Mouse (Mus musculus) kidney, postnatal 4 days (tissue): ENCODE data around the gene Wipf2.
"Not testable (repeated sequence)": the region's sequence is repeated elsewhere in the genome, so short reads cannot be mapped to it uniquely, and the experiment has no call there.

ENCODE experiments used
- DNase-seq, 2 experiments: peaks; one replicate each; pipeline ENCODE4 v3.0.0; 2021; ENCODE audit warnings: mixed read lengths in 2 of 2

Wipf2 gene

DNA sequence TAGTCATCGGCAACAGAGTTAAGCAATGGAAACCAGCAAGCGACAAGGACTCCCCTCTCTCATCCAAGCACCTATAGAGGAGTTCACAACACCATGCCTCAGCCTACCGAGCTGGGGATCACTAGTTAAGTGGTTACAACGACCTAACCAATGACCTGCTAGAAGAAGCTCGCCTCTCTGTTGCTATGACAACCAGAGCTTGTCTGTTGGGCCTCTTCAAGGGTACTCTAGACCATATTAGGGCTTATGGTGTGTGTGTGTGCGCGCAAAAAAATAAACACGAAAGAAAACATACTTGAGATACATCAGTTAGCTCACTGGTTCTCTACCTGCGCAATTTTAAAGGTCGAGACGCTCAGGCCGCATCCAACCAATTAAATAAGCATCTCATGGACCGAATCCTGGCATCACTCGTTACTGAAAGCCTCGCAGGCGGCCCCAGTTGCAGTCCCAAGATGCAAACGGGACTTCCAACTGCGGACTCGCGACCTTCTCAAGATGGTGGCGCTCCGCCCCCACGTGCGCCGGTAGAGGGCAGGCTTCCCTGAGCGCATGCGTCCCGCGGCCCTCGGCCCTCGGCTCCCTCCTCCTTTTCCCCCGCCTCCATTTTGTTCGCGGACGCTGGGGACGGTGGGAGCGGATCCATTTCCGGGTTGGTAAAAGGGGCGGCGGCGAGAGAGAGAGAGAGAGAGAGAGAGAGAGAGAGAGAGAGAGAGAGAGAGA, at the start of gene Wipf2:
Wipf2 (plus strand) TSS at position 611 of the 723 bp plus-strand sequence.
- DNase-seq, result peak; percentile 97 to 98

DNA sequence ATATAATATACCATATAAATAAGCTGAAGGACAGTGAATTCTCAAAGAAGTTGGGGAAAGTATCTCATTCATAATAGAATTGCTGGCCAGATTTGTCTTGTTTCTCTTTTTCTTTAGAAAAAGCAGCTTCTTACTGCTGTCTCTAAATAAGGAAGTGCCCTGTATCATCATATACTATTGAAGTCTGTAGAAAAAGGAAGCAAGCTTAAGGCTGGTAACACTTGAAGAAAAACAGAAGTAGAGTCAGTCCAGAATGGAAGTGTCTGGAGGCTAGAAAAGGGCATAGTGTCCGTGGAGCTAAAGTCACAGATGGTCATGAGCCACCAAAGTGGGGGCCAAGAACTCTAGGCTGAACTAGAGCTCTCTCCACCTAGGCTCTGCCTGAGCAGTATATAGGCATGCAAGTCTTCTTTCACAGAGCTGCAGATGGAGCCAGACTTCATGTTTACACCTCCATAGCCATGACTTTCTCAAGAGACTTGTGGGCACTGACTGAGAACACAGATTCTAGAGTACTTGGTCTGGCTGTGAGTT, 46.7 kb upstream of the Wipf2 start:
- no peak for DNase-seq

GRCm38 (mm10) chr11:98820968-98821367, 42.5 kb upstream of the Wipf2 start:
- DNase-seq, result no peak

- DNase-seq, result not testable (repeated sequence)
These were observed 37.4 kb upstream of the Wipf2 start for GRCm38 (mm10) chr11:98826071-98826470.

GRCm38 (mm10) chr11:98827877-98828276, 35.6 kb upstream of the Wipf2 start:
- DNase-seq, result no peak

DNA sequence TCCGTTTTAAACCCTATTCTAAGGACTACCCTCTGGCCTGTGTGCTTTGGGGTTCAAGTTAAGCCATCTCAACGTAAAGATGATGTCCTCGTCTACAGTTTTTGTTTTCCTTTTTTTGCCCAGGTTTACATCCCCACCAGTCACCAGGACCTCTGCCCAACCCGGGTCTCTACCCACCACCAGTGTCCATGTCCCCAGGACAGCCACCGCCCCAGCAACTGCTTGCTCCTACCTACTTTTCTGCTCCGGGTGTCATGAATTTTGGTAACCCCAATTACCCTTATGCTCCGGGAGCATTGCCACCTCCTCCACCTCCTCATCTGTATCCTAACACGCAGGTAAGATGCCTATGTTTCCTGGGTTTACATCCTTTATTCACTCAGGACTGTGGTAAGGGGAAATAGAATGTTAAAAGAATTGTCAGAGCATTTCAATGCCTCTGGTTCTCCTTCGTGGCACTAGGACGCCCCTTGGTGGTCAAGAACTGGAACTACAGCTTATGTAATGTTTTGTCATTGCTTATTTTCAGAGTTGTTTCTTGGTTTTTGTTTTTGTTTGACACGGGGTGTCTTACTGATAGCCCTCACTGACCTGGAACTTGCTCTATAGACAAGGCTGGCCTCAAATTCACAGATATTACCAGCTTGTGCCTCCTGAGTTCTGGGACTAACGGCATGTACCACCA, 34.2 kb upstream of the Wipf2 start:
- peak; percentile 54 to 67 for DNase-seq

DNA sequence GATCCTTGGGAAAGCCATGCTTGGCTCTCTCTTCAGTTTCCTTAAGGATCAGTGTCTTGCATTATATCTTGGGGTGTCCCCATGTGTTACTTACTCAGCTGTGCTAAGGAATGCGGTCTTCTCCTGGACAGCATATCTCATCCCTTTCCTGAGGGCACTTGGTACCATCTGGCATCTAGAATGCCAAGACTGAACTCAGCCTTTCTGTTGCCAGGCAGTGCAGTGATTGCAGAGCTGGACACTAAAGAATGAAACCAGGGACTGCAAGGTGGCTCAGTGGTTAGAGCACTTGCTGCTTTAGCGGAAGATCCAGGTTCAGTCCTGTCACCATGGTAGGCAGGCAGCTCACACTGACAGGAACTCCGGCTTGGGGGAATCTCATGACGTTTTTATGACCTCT, 33.6 kb upstream of the Wipf2 start:
- no peak for DNase-seq

DNA sequence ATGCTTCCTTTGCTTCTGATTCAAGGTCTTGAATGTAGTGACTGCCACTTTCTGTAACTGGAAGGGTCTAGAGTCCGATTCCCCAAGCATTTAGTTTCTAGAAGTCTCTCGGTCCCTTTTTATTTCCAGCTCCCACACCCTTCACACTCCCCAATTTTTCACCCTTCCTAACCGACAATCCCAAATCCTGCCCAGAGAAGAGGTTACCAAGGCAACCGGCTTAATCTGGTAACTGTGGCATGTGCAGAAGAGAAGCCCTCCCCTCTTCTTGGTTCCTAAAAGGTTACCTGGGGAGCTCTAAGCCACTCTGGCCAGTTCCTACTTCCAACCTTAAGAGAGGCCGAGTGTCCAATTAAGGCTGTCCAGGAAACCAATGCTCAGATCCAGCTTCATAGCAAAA, 28.1 kb upstream of the Wipf2 start:
- DNase-seq, result no peak

GRCm38 (mm10) chr11:98835725-98836124, 27.7 kb upstream of the Wipf2 start:
- no peak for DNase-seq

GRCm38 (mm10) chr11:98836128-98836527, 27.3 kb upstream of the Wipf2 start:
- DNase-seq, result no peak

DNA sequence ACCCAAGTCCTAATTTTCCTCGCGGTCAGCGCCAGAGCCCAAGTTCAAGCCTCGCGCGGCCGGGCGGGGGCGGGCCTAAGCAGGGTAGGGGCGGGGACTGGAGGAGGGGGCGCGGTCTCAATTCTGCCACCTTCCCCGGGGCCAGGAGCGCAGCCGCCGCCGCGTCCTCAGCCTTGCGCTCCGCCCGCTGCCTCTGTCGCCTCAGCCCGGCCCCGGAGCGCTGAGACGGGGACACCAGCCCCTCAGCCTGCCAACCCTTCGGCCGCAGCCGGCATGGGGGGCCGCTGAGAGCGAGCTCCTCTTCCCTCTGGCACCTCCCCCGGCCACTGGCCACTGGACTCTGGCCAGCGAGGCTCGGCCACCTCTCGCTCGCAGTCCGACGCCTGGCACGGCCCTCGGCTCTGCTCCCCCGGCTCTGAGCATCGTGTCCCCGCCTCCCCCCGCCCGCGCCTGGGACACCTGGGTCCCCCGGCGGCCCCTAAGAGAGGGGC, 26.7 kb upstream of the Wipf2 start, which contains the start of gene Rapgefl1:
Rapgefl1 (plus strand) TSS at position 135 of the 491 bp plus-strand sequence.
- peak; percentile 88 to 91 for DNase-seq

- DNase-seq, result peak; percentile 35 to 49
These were observed 26.2 kb upstream of the Wipf2 start for GRCm38 (mm10) chr11:98837231-98837704.

DNA sequence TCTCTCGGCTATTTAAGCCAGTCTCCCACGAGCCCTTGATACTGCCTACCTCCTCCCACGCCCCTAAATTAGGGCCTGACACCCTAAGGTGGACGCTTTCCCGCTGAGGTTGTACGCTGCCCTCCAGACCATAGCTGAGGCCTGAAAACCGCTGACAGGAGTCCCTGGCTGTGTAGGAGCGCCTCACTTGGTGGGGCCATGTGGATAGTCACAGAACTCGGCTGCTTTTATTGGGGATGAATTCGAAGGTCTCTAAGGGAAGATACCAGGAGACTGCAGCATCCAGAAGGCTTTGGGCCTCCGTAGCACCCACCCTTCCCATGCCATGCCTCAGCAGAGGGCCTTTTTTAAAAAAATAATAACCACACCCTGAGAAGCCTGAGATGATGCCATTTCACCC, 25.5 kb upstream of the Wipf2 start:
- DNase-seq, result peak in 1 of 2 experiments; percentile 22

- DNase-seq, result peak in 1 of 2 experiments; percentile 25
These were observed 24.9 kb upstream of the Wipf2 start for GRCm38 (mm10) chr11:98838512-98838911.

DNA sequence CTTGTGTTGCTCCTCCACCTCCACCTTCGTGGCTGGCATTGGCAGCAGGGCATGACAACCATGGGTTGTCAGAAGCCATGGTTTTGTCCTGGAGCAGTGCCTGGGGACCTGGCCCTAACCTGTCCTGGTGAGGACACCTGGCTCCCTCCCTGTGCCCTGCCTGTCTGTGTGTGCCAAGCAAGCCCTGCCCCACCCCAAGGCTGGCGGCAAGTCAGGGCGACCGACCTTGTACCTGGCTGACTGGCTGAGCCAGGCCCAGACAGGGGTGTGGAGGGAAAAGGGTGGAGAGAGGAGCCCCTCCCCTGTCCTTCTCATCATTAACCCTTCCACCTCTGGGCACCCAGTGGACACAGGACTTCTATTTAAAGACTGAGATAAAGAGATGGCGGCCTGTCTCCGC, 24.0 kb upstream of the Wipf2 start:
- DNase-seq, result peak in 1 of 2 experiments; percentile 38

GRCm38 (mm10) chr11:98839897-98840296, 23.5 kb upstream of the Wipf2 start:
- peak; percentile 42 to 71 for DNase-seq

GRCm38 (mm10) chr11:98846016-98846415, 17.4 kb upstream of the Wipf2 start:
- DNase-seq, result peak; percentile 46 to 66

GRCm38 (mm10) chr11:98846865-98847604, 16.4 kb upstream of the Wipf2 start:
- DNase-seq, result no peak

- DNase-seq, result peak; percentile 37 to 57
These were observed 14.1 kb upstream of the Wipf2 start for GRCm38 (mm10) chr11:98849196-98849894.

DNA sequence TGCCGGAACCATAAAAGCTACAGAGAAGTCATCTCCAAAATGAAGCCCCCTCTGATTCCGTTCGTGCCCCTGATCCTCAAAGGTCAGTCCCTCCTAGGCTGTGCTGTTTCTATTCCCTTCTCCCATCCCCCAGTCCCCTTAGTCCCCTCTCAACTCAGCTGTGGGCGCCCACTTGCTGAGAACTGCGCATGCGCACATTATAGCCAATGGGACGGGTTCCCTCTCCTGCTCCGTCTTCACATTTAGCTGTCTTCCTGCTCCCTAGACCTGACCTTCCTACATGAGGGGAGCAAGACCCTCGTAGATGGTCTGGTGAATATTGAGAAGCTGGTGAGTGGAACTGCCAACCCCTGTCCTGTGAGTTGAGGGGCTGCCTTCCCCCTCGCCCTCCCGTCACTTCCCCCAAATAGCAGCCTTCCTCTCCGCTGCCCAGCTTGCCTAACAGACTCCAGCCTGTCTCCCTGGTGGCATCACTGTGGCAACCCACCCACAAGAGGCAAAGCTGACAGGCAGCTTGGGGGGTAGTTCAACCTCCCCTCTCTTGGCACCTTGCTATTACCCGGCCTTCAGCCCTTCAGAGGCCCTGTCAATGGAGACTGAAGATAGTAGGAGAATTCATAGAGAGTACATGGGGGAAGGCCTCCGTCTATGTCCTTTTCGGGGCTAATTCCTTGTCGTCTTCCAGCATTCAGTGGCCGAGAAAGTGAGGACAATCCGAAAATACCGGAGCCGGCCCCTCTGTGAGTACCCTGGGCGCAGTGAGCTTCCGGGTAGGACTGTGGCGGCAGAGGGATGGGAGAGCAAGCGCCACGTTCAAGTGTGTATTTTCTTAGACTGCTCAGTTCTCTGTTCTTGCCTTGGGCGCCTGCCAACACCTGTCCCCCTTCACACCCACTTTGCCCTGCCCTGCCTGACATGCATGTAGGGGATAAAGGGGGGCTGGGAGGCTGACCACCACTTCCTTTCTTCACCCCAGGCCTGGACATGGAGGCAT, 13.0 kb upstream of the Wipf2 start:
- peak; percentile 39 to 42 for DNase-seq

DNA sequence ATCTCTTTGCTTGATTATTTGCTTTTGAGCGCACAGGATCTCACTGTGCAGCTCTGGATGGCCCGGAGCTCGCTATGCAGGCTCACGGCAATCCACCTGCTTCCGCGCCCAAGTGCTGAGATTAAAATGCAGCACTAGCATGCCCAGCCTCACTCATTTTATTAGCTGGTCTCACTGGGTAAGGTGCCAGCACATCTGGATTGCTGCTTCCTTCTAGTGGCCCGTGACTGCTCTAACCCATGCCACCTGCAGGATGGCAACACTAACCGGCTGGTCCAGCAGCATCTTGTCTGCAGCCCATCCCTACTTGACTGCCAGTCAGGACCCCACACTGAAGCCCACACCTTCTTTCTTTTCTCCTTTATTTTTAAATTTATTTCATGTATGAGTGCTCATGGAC, 9.3 kb upstream of the Wipf2 start:
- peak; percentile 36 to 38 for DNase-seq
